Mouse (Mus musculus) cerebellum, postnatal 4 days (tissue): Measurements from ENCODE around the gene Slc12a7.
"Not testable (repeated sequence)": the region's sequence is repeated elsewhere in the genome, so short reads cannot be mapped to it uniquely, and the experiment has no call there.

Experiments used
- DNase-seq, 2 experiments: peaks; one replicate each; pipeline ENCODE4 v3.0.0; 2022; ENCODE audit warnings: low spot score in 2 of 2, mixed read lengths in 1 of 2

Gene Slc12a7

DNA sequence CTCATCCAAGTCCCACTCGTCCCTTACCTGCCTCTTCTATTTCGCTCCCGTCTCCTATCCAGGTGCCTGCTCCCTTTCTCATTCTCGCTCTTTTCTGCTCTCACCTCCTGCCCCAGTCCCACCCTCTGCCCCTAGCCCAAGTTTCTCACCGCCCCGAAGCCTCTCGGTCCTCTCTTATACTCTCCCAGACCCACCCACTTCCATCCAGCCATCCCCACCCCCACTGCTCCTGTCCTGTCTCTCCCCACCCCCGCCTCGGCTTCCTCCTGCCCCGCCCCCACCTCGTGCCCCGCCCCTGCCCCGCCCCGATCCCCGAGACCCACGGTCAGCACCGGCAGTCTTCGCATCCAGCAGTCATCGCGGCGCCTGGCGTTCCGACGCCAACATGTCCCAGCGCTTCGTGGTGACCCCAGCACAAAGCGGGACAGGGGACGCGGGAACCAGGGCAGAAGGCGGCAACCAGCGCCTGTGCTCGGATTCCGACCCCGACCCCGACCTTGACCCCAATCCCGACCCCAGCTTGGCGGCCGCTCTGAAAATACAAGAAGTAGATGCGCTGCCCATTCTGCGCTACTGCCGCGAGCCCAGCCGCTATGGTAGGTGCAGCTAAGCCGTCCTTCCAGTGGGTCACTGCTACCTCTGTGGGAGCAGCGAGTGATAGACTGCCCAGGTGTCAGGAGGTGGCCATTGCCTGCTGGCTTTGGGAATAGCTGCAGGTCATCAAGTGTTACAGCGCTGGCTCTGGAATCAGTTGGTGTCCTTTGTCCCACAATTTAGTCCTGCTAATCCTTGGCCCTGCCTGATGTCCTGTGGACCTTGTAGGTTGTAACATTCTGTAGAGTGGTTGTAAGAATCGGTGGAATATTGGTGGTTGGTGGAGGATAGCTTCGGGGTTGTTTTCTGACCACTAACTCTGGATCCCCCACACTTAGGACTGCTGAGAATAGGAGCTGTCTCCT is at the start of gene Slc12a7:
Slc12a7 (plus strand) TSS at position 353 of the 959 bp plus-strand sequence.
- DNase-seq: no peak

DNA sequence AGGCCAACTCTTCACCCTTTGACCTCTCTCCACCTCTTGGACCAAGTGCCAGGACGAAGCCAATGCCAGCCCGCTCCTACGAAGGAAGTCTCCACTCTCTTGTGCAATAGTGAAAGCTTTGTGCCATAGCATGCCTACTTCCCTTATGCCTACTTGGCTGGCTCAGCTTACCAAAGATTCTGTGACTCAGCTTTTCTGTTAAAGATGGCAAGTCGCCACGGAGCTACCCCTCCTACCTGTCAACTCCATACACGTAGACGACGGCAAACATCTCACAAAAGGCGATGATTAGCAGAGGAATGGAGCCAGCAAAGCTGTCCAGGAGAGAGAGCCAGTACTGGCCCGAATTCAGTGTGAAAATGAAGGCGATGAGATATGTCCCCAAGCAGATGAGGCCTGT is 49.2 kb upstream of the Slc12a7 start:
- DNase-seq: no peak

DNA sequence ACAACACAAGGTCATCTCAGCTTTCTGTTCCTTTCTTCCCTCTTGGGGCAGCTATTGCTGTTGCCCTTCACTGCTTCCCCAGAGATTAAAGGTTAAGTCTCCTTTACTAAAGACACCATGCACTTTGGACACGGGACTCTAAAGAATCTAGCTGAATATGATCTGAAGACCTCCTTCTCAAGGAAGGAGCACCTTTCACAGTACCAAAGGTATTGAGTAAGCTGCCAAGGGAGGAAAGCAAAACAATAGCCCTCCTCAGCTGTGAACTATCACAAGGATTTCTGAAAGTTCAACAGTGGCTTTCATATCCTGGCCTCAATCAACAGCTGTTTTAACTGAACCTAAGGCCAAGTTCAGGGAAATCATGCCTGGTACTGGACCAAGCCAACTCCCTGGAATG is 48.5 kb upstream of the Slc12a7 start:
- no peak for DNase-seq

- no peak for DNase-seq
These were observed 47.4 kb upstream of the Slc12a7 start for GRCm38 (mm10) chr13:73685502-73685901.

GRCm38 (mm10) chr13:73687601-73688000 is 45.3 kb upstream of the Slc12a7 start:
- no peak for DNase-seq

- no peak for DNase-seq
These were observed 44.0 kb upstream of the Slc12a7 start for GRCm38 (mm10) chr13:73688934-73689333.

- DNase-seq: peak; percentile 43 to 67
These were observed 40.5 kb upstream of the Slc12a7 start for GRCm38 (mm10) chr13:73692249-73692868.

- DNase-seq: no peak
These were observed 39.6 kb upstream of the Slc12a7 start for GRCm38 (mm10) chr13:73693333-73693732.

GRCm38 (mm10) chr13:73694972-73695371 is 37.9 kb upstream of the Slc12a7 start:
- DNase-seq: no peak

GRCm38 (mm10) chr13:73696529-73696928 is 36.4 kb upstream of the Slc12a7 start:
- DNase-seq: no peak

DNA sequence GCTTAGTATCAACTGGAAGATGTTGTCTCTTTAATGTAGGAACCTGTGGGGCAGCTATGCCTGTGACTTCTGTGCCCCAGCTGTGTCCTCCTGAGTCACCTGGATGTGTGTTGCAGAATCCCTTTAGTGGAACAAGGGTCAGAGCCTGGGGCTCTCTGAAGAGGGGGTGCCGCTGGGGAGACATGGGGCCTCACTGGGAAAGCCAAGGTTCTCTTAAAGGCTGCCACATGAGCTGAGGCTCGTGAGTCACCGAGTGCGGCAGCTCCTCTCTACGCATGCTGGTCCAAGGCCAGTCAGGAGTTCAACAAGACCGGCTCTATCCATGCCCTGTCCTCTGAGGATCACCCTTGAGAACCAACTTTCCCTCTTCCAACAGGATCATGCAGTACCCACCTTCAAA is 33.2 kb upstream of the Slc12a7 start:
- no peak for DNase-seq

DNA sequence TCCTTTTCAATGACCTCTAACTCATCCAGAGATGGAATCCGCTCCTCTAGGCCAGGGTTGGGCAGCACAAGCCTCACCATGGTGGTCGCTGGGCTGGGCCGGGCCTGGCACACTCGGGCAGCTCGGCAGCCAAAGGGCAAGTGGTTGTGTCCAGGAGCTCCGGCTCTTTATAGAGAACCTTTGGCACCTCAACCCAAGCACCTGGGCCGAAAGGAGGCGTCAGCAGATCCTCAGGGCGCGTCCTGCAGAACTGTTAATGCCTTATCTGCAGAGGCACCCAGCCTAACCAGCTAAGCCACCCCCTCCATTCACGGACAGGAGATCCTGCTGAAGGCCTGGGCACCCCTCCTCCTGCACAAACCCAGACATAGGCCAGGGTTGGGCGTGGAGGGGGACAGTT is 32.3 kb upstream of the Slc12a7 start:
- DNase-seq: no peak

DNA sequence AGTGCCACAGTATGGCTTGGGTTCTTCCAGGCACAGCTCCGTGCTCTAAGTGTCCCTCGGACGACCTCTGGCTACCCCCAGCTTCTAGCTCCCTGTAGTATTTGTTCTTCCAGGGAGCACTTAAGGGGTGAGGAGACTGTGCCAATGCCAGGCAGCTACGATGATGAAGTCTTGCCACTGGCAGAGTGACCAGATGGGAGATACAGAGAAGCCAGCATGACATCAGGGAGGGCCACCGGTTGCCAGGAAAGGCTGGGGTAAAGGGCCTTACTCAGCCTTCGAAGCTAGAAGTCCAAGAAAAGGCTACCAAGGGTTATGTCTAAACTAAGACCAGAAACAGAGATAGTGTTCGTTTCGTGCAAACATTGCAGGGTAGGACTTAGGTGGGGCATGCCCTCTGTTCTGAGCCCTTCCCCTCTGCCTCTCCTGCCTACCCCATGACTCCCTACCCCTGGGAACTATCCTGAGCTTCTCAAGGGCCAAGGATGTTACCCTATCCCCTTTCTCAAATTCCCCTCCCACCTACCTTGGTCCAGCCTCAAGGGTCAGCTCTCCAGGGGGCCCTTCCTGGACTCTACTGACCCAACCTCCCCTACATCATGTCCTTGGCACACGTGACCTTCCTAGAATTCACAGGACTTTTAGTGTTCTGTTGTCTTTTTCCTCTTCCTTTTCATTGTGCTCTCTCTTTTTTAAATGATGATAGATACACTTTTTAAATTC is 31.6 kb upstream of the Slc12a7 start:
- DNase-seq: peak in 1 of 2 experiments; percentile 19

- DNase-seq: no peak
These were observed 30.1 kb upstream of the Slc12a7 start for GRCm38 (mm10) chr13:73702776-73703175.

DNA sequence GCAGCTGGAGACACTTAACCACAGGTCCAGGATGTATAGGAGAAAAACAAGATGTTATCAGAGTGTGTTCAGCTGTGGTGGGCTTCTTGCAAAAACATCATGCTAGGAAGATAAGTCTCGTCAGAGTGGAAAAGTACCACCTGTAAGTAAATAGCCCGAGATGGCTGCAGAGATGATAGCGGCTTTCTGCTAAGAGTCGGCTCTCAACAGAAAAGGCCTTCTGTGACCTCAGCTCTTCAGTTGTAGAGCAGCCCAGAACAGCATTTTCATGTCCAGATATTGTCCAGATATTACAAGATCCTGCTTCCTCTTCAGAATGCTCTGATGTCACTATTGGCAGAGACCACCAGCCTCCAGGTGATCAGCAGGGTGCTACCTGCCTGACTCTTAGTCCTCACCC is 29.4 kb upstream of the Slc12a7 start:
- DNase-seq: not testable (repeated sequence)

DNA sequence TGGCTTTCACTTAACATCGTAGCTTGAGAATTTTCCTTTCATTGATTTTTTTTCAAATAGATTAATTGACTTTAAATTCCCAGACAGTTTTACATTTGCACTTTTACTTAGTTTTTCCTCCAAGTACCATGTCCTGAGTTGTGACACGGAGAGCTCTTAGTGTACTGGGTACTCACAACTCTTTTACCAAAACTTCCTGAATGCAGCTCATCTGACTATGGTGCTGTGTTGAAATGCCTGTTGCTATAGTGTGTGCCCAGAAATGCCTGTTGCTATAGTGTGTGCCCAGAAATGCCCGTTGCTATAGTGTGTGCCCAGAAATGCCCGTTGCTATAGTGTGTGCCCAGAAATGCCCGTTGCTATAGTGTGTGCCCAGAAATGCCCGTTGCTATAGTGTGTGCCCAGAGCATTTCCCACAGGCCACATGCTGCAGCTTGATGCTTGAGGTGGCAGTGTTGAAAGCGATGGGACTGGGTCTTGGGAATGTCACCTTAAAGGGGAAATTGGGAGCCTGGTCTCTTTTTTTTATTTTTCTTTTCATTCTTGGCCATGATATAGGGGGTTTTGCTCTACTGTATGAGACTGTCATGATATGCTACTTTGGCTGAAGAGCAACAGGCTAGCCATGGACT is 28.1 kb upstream of the Slc12a7 start, which contains the start of gene Slc6a19:
Slc6a19 (minus strand) TSS at position 172 of the 632 bp plus-strand sequence.
- no peak for DNase-seq

DNA sequence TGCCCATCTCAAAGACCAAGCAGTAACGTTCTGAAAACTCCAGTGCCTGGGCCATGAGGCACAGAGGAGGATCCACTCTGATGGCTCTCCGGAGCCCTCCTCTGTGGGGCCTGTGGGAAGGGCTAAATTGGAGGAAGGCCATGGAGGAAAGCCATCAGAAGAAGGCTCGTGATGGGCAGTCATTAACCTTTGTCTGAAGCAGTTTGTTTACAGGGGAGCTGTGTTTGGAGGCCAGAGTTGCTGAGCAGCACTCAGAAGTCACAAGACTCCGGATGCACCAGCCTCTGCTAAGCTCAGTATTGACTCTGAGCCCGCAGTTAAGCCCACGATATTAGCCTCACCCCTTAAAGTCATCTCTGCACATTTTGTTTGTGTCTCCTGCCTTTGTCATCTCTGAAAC is 23.4 kb upstream of the Slc12a7 start:
- DNase-seq: no peak

- no peak for DNase-seq
These were observed 21.7 kb upstream of the Slc12a7 start for GRCm38 (mm10) chr13:73711221-73711620.

GRCm38 (mm10) chr13:73711803-73712202 is 21.1 kb upstream of the Slc12a7 start:
- no peak for DNase-seq

DNA sequence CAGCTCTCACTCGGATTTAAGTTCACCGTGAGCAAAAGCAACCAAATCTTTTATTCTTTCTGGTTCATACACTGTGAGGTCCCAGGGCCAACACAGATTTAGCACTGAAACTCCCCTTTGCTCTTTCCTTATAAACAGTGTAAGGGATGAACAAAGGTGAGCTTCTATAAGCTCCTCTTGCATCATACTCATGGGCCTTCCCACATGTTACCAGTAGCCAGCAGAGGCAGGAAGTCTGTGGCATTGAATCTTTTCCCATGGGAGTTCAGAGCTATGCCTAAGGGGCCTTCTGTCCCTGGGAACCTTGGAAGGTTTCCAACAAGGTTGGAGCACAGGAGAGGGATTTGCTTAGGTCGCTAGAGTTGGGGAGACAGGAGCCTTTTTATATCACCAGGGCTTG is 20.7 kb upstream of the Slc12a7 start:
- DNase-seq: no peak

GRCm38 (mm10) chr13:73713204-73713603 is 19.7 kb upstream of the Slc12a7 start:
- no peak for DNase-seq

- DNase-seq: no peak
These were observed 18.9 kb upstream of the Slc12a7 start for GRCm38 (mm10) chr13:73714020-73714419.
